Mouse (Mus musculus): ENCODE data around the gene Psme2b.
"Not testable (repeated sequence)": the region's sequence is repeated elsewhere in the genome, so short reads cannot be mapped to it uniquely, and the experiment has no call there.

Gene Psme2b

GRCm38 (mm10) chr11:48946090-48946489 lies at the start of gene Psme2b:
Gene Psme2b (minus strand): TSS chr11:48946190.
- not testable (repeated sequence) for DNase-seq

GRCm38 (mm10) chr11:48994018-48994417 lies 48.0 kb upstream of the Psme2b start, which contains the start of gene Tgtp1:
Gene Tgtp1 (minus strand): TSS chr11:48994172.
- not testable (repeated sequence) for DNase-seq

- DNase-seq, result not testable (repeated sequence)
Observed at GRCm38 (mm10) chr11:48993296-48993695, 47.3 kb upstream of the Psme2b start.

GRCm38 (mm10) chr11:48991740-48992520 lies 45.9 kb upstream of the Psme2b start, which contains the start of gene Gm12185:
Gene Gm12185 (minus strand): TSS chr11:48992226.
- DNase-seq, result not testable (repeated sequence)

- DNase-seq, result not testable (repeated sequence)
Observed at GRCm38 (mm10) chr11:48989981-48990380, 44.0 kb upstream of the Psme2b start.

- DNase-seq, result not testable (repeated sequence)
Observed at GRCm38 (mm10) chr11:48988219-48988618, 42.2 kb upstream of the Psme2b start.

- not testable (repeated sequence) for DNase-seq
Observed at GRCm38 (mm10) chr11:48982848-48983247, 36.9 kb upstream of the Psme2b start.

GRCm38 (mm10) chr11:48980052-48980451 lies 34.1 kb upstream of the Psme2b start:
- not testable (repeated sequence) for DNase-seq

- not testable (repeated sequence) for DNase-seq
Observed at GRCm38 (mm10) chr11:48979251-48979650, 33.3 kb upstream of the Psme2b start, which contains the start of gene 9930111J21Rik1. Gene 9930111J21Rik1 (minus strand): TSS chr11:48979398.

- DNase-seq, result not testable (repeated sequence)
Observed at GRCm38 (mm10) chr11:48978240-48978939, 32.4 kb upstream of the Psme2b start, which contains the start of gene Olfr56. Gene Olfr56 (plus strand): TSS chr11:48978889.

GRCm38 (mm10) chr11:48974686-48975085 lies 28.7 kb upstream of the Psme2b start:
- not testable (repeated sequence) for DNase-seq

- DNase-seq, result not testable (repeated sequence)
Observed at GRCm38 (mm10) chr11:48939286-48939685, 6.7 kb downstream of the Psme2b start.

- not testable (repeated sequence) for DNase-seq
Observed at GRCm38 (mm10) chr11:48935291-48935690, 10.7 kb downstream of the Psme2b start.

- DNase-seq, result not testable (repeated sequence)
Observed at GRCm38 (mm10) chr11:48933923-48934322, 12.1 kb downstream of the Psme2b start.

- not testable (repeated sequence) for DNase-seq
Observed at GRCm38 (mm10) chr11:48933422-48933821, 12.6 kb downstream of the Psme2b start.

GRCm38 (mm10) chr11:48928068-48928467 lies 17.9 kb downstream of the Psme2b start:
- DNase-seq, result not testable (repeated sequence)

GRCm38 (mm10) chr11:48926437-48926836 lies 19.6 kb downstream of the Psme2b start:
- not testable (repeated sequence) for DNase-seq

- not testable (repeated sequence) for DNase-seq
Observed at GRCm38 (mm10) chr11:48923818-48924217, 22.2 kb downstream of the Psme2b start.

- DNase-seq, result no peak
Observed at GRCm38 (mm10) chr11:48918380-48918779, 27.6 kb downstream of the Psme2b start.

- DNase-seq, result no peak
Observed at GRCm38 (mm10) chr11:48913611-48914010, 32.4 kb downstream of the Psme2b start.

GRCm38 (mm10) chr11:48908459-48908858 lies 37.5 kb downstream of the Psme2b start:
- DNase-seq, result no peak

GRCm38 (mm10) chr11:48902021-48902420 lies 44.0 kb downstream of the Psme2b start, which contains the start of gene Gm5431:
Gene Gm5431 (minus strand): TSS chr11:48902214.
- no peak for DNase-seq

GRCm38 (mm10) chr11:48901567-48901930 lies 44.4 kb downstream of the Psme2b start:
- DNase-seq, result not testable (repeated sequence)
